In genomic region chr2:181687586-181687985, GRCm38 (mm10) we compare ENCODE assay signal across 30 mouse cellular contexts. TPM values are rescaled to one million over a fixed set of nuclear protein-coding genes. Genes with fewer than 3 reads are reported as not detected.
"Had no signal": no experiment of that assay in that cellular context is flagged by ENCODE, and none has a peak within 500 bp of the region (broad histone marks: within the 10 kb centered on the region; RNA-seq: fewer than 3 reads in every experiment).

No protein-coding gene starts in this region.

- DNase-seq: kidney, adult 11 months; kidney, adult 8-10 months; kidney, postnatal 14 days; kidney, postnatal 4 days; left cerebral cortex, postnatal 4 days; liver, embryonic 13.5 days; lung, adult 2 months; lung, postnatal 14 days; lung, postnatal 4 days; midbrain, embryonic 14.5 days; thymus, postnatal 25 days had no signal

- H3K4me3 ChIP-seq: limb, embryonic 12.5 days; limb, embryonic 15.5 days; liver, embryonic 13.5 days; stomach, embryonic 15.5 days had no signal

- H3K9me3 ChIP-seq: limb, embryonic 12.5 days; limb, embryonic 15.5 days; liver, embryonic 13.5 days; stomach, embryonic 15.5 days had no signal

- H3K9ac ChIP-seq: limb, embryonic 12.5 days; limb, embryonic 15.5 days; liver, embryonic 13.5 days; stomach, embryonic 15.5 days had no signal

- H3K4me2 ChIP-seq: limb, embryonic 12.5 days; limb, embryonic 15.5 days; liver, embryonic 13.5 days; midbrain, embryonic 11.5 days; stomach, embryonic 15.5 days had no signal

- H3K27ac ChIP-seq: limb, embryonic 12.5 days; limb, embryonic 15.5 days; liver, embryonic 13.5 days; stomach, embryonic 15.5 days had no signal

- H3K27me3 ChIP-seq: limb, embryonic 12.5 days; limb, embryonic 15.5 days; stomach, embryonic 15.5 days had no signal

RNA-seq across cellular contexts. Expression of gene Lkaaear1, which starts 10.7 kb away (rescaled TPM):
- total RNA-seq: layer of hippocampus, adult 18-20 months; layer of hippocampus, postnatal 14 days; left cerebral cortex, adult 8-10 months; left cerebral cortex, postnatal 14 days; left cerebral cortex, postnatal 4 days; megakaryocyte progenitor cell, adult 5-6 weeks; megakaryocyte-erythroid progenitor cell, adult 5-6 weeks; midbrain, postnatal 0 days had no signal
- polyA plus RNA-seq: kidney, embryonic 16.5 days; limb, embryonic 12.5 days; limb, embryonic 15.5 days; liver, embryonic 13.5 days; liver, embryonic 16.5 days; lung, adult 2 months; lung, embryonic 16.5 days; midbrain, embryonic 11.5 days; midbrain, embryonic 14.5 days; midbrain, postnatal 0 days; neural tube, embryonic 11.5 days; neural tube, embryonic 14.5 days; small intestine, adult 2 months; spleen, adult 2 months; stomach, embryonic 15.5 days; thymus, postnatal 0 days had no signal

RNA-seq across cellular contexts. Expression of gene Sox18, which starts 16.1 kb away (rescaled TPM):
- total RNA-seq: megakaryocyte progenitor cell, adult 5-6 weeks; megakaryocyte-erythroid progenitor cell, adult 5-6 weeks had no signal

RNA-seq across cellular contexts. Expression of gene Oprl1, which starts 27.2 kb away (rescaled TPM):
- total RNA-seq: megakaryocyte progenitor cell, adult 5-6 weeks had no signal
